Mouse (Mus musculus) cerebellum, adult 18-20 months (tissue): ENCODE results near the gene Cdc42bpa.
A peak's percentile ranks its signal among the peaks of the same experiment; 100 is the strongest.

Experiments used
- DNase-seq, 2 experiments: peaks; one replicate each; pipeline ENCODE4 v3.0.0; 2021

Gene Cdc42bpa

DNA sequence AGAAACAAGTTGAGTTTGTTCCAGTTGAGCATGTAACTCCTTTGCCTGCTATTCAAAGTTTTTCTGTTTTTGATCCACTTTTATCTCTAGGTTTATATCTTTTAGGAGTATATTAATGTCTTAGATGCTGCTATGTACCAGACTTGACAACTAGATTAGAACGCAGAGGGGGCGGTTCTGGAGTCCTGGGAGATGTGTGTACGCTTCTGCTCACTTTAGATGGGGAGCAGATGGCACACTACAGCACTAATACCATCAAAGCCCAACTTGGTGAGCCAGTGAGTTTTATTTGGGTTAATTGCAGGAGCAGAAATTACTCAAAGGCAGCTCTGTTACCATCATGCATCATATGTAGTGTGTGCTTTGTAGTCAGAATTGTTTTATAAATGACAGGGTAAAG, 77.2 kb downstream of the Cdc42bpa start:
- DNase-seq: no peak

DNA sequence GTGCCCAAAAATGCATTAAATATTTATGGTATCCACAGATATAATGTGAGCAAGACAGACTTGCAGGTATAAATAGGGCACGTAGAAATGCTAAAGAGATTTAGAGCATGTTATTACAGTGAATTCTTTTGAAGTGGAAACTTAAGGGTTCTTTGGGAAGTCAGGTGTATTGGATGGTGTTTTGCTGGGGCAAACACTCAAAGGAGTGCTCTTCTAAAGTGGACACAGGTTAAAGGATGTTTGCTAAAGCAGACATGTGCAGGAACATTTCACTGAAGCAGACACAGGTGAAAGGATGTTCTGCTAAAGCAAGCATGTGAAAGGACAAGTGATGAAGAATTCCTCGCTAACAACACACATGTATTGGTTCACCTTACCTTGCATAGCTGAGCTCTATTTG, 83.9 kb downstream of the Cdc42bpa start:
- no peak for DNase-seq

DNA sequence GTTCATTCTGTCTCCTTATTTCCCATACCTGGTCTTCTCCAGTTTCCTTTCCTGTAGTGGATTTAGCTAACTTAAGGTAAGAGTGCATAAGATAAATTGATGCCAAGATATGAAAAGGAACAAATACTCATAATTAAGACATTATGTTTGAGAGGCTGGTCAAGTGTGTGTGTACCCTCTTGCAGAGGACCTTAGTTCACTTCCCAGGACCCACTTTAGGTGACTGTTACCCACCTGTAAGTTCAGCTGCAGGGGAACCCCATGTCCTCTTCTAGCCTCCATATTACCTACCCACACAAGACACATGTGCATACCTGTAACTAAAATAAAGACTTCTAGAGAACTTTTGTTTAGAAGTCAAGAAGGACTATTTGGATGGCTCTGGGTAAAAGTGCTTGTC, 84.9 kb downstream of the Cdc42bpa start:
- DNase-seq: no peak

DNA sequence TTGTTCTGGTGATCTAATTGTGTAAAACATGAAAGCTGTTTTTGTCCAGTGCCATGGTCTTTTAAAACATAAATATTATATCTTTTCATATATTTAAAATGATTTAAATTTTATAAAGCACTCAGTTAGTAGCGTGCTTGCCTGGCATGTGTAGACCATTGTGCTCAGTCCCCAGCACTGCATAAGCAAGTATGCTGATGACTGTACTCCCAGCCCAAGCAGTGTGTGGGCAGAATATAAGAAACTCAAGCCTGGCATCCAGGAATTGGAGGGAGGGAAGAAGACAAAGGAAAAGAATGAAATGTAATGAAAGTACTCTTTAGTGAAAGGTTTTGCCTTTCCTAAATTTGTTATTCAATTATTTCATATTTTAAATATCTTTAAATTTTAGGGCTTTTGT, 128.9 kb downstream of the Cdc42bpa start:
- no peak for DNase-seq

DNA sequence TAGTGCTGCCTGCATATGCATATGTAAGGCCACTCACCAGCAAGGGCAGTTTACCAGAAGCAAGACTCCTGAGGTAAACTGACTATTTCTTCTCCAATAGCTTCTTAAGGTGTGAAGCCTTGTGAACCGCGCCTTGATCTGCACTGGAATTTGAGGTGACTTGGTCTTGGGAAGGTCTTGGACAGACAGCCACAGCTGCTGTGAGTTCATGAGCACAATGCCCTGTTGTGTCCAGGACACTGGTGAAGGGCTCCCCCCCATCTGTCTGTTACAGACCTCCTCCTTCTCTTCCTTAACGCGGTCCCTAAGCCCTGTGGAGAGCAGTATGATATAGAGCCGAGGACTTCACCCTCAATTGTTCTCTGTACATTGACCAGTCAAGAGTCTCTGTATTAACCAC, 138.2 kb downstream of the Cdc42bpa start:
- no peak for DNase-seq

DNA sequence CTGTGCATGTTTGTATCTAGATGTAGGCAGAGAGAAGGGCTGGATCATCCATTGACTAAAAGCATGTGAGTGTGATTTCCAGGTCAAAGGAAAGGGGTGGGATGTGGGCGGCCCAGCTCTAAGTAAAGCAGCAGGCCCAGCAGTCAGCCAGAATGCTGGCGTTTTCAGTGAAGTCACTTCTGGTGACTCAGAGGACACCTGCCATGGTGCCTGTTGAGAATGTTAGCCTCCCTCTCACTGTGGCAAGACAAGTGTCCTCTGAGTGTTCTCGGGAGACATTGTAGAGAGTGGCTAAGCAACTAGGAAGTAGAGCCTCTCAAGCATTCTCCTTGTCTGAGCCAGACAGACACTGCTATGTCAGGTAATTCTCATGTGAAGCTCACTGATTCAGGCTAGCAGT, 144.3 kb downstream of the Cdc42bpa start:
- peak in 1 of 2 experiments; percentile 9 for DNase-seq

DNA sequence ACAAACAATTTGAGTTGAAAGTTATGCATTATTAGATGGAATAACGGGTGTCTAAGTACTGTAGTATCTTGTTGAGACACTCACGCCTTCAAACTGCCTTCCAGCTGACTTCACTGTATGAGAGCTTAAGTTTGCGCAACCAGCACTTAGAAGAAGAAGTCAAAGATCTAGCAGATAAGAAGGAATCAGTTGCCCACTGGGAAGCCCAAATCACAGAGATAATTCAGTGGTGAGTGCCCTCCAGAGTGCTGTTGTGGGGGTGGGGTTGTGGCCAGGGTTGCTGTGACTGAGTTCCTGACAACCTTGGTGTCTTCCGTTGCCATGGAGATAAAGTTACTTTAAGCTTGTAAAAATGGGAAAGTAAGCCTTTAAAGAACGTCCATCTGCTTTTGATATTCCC, 148.8 kb downstream of the Cdc42bpa start:
- no peak for DNase-seq

DNA sequence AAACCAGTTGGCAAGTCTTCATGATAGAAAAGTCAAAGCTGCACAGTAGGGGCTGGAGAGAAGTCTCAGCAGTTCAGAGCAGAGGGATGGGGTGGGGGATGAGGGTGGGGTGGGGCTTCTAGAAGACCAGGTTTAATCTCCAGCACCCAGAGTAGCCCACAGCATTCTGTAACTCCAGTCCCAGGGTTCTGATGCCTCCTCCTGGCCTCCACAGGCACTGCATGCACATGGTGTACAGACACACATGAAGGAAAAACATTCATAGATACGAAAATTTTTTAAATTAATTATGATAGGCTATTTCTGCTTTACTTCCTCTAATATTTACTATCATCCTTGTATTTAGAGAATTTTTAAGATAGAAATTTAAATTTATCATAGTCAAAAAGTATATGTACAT, 156.3 kb downstream of the Cdc42bpa start:
- DNase-seq: no peak

DNA sequence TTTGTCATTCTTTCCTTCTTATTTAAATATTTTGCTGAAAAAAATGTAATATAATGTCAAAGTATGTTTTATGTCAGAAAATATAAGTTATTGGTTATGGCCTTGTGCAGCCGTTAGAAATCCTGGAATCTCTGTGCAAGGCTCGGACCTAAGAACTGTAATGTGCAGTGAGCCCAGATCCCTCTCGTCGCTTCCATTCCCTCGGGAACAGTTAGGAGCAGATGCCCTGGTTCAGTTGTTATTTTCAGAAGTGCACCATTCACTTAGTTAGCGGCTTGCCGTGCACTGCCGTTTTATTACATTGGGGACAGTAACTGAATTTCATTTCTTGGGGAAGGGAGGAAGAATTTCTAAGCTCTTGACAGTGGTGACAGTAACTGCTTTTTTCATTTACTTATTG, 158.0 kb downstream of the Cdc42bpa start:
- DNase-seq: no peak

DNA sequence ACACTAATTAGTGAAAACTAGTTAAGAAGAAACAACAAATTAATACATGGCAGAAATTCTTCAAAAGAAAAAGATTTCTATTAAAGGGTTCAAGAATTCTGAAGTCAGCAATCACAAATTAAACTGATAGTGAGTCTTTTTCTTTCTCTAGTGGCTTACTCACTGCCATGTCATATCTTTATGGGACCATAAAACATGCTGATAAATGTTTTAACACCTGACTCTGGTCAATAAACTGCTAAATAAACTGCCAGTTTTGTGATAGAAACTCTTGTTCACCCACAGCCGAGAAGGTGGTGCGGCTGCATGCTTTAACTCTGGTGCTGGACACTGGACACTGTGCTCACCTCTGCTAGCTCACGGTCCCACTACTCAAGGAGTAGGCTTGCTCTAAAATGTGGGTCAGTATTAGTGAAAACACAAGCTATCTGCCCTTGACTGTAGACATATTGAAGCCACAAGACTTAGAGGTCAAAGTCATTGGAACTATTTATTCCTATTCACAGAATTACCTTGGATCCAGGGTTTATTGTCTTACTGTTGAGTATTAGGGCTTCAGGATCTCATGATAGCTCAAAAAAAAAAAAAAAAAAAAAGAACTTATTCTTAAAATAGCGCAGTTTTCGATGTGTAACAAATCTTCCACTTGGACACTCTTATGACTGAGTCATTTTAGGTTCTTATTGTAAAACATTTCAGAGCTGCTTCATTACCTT, 168.0 kb downstream of the Cdc42bpa start:
- DNase-seq: no peak

DNA sequence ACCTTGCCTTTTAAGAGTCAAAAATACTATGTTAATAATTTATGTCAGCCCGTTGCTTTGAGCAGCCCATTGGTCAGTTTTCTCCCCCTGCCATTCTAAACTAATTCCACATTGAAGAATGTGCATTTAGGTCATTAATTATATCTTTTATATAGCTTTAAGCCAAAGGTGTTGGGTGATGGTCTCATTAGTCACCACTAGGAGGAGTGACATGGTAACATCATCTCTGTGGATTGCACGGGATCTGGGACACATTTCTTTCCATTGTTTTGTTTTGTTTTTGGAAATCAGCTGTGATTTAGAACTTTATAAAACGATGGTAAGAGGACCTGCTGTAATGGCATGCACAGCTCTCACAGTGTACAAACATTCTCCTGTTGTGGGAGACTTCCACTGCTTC, 171.1 kb downstream of the Cdc42bpa start:
- no peak for DNase-seq

DNA sequence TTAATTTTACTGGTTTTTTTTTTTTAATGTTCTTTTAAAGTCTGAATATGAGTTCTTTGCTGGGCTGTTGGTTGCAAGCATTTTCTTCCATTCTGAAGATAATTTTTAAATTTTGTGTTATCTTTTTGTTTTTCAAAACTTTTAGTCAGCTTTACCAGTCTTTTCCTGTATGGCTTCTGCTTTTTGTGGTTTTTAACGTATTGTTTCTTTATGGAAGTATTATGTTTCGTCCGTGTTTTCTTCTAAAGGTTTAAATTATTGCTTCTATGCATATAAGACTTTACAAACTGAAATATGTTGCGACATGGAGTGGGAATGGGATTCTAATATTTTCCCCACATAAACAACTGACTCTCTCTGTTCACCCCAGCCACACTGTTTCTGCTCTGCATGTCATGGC, 171.9 kb downstream of the Cdc42bpa start:
- no peak for DNase-seq

DNA sequence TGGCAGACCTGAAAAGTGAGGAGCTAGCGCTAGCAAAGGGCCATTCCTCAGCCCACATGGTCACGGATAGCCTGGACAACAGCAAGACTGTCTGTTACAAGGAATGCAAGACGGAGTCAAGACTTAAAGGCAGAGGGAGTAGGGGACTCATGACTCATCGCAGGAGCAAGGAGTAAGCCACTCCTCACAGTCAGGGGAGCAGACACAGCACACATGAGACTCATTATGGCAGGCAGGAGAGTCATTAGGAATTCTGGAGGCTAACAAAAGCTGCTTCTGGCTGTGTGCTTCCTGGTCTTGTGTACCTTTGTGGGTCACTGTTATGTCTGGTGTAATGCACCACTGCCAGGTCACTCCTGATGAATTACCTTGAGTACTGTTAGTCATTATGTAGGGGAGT, 178.9 kb downstream of the Cdc42bpa start:
- no peak for DNase-seq

DNA sequence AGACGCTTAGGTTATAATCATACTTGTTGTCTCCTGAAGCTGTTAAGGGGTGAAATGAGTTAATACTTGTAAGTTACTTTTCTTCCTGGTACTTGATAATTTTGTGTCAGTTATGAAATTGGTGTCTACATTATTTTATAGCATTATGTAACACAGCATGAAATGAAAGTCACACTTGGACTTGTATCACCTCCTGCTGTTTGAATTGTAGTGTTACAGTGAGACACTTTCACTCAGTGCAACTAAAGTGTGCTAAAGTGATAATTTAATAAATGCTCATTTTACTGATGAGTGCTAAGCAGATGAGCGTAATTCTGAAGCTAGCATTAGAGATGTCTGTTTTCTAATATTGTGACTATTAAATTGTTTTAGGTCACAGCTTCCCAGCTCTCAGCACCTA, 180.7 kb downstream of the Cdc42bpa start:
- no peak for DNase-seq

DNA sequence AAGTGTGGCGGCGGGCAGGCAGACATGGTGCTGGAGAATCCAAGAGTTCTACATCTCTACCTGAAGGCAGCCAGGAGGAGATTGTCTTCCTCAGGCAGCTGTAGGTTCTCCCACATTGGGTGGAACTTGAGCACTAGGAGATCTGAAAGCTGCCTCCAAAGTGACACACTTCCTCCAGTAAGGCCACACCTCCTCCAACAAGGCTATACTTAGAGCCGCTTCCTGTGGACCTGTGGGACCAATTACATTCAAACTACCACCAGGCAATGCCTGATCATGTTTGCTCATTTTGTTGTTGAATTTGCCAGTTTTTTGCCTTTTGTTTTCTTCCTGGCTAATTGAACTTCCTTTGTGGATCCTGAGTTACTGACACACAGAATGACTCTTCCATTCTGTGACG, 187.8 kb downstream of the Cdc42bpa start:
- DNase-seq: no peak

DNA sequence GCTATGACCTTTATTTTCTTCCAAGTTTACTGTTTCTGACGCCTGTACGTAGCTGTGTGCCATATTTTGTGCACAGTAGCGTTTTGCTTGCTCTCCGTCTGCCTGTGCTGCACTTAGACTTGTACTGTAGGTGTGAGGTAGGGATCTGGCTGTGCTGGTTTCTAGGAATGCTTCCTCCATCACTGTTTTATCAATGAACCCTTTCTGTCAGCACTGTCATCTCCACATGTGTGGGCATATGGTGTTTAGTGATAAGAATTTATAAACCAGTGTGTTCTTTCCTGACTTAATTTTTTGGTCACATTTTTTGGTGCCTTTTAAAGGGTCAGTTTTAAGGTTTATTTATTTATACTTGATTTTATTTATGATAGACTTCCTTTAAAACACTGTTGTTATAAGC, 188.3 kb downstream of the Cdc42bpa start:
- DNase-seq: no peak

DNA sequence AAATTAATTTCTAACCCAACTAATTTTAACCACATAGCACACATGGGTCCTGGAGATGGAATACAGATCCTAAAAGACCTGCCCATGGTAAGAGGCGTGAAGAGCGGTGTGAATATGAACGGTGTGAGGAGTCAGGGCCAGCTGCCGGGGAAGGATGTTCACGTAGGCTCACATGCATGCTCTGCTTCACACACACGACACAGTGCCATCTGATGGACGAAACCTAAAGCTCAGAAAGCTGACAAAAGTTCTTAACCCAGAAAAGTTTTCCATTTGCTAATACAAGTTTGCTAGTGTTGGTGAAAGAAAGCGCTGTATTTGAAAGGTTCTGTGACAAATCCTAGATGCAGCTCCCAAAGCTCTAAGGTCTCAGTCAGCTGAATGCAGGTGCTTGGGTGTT, 190.9 kb downstream of the Cdc42bpa start:
- DNase-seq: no peak

DNA sequence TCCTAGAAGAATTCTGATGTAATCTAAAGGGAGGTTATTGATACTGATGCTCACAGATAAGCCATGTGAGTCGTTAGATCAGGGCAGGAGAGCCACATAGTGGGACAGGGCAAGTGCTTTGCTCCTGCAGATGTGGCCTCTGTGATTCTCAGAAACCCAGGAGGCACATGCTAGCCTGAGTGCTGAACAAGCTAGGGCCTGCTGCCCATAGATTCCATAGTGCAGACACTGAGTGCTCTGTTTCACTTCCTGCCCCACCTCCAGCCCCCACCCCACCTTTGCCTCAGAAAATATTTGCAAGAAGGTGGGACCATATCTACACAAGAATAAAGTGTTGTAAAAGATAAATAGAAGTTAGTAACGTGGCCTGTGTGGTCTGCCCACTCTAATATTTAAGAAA, 198.4 kb downstream of the Cdc42bpa start:
- no peak for DNase-seq

DNA sequence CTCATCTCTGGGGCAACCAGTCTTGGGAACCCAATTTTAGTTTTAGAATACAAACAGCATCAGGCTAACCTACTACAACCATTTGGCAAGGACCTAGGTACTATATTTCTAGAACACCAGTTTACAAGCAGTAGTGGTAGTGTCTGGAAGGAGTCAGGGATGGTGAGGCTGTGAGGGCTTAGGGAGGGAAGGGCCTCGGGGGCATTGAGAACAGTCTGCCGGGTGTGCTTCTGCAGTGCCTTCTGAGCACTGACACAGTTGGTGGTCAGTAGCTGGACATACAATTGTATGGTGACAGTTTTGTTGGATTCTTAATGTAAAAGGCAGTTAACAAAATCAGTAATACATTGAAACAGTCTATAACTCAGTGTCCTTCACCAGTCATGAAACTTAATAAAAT, 200.3 kb downstream of the Cdc42bpa start:
- DNase-seq: no peak

DNA sequence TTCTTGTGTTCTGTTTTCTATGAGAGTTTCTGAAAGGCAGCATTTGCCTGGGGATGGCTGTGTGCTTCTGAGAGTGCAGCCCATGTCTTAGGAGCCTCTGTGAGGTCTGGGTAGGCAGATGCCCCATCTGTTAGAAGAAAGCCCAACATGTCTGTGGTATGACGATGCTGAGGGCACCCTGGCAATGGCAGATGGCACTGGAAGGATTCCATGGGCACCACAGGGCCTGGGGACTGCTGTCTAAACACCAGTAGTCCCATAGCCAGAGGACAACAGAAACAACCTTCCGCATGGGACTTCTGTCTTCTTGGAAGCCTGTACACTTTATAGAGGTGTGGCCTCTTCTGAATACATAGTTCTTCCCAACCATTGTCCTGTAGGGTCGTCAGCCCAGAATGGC, 200.9 kb downstream of the Cdc42bpa start:
- DNase-seq: peak; percentile 48 to 60

DNA sequence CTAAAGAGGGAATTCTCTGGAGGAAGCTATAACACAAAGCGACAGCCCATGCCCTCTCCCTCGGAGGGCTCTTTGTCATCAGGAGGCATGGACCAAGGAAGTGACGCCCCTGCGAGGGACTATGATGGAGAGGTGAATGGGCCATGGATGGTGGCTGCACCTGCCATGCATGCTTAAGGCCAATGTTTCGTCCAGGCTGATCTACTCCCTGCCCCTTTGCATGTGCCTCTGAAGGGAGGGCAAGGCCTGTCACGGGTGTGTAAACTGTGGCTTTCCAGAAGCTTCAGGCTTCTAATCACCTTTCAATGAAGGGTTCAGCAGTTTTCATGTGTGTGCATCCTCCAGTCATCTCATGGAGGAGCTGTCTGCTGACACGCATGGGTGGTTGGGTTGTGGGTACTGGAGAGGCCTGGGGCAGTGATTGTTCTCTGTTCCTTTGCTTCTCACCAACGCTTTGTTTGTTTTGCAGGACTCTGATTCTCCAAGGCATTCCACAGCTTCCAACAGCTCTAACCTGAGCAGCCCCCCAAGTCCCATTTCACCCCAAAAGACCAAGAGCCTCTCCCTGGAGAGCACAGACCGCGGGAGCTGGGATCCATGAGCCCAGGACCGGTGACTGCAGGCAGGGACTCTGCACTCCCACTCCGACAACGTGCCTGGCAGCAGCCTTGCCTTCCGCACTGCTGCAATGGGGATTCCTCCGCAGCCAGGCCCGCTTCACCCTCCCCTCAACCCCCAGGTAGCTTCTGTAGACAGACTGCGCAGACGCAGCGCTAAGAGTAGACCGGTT, 201.5 kb downstream of the Cdc42bpa start:
- no peak for DNase-seq

DNA sequence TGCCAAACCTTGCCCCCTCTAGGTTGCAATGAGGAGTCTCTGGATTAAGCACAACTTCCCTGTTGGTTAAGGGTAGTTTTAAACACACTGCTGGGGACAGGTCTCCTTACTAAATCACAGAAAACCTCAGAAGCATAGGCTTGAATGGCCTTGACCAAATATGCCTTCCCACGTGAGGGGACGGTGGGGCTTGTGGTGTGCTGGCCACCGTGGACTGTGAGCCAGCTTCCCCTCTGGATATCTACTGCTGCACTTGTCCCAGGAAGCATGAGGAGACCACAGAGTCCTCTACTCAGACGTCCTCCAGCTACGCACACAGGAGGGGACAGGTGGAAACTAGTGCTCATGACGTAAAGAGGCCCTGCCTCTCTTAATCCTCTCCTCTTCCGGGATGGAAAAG, 202.7 kb downstream of the Cdc42bpa start:
- DNase-seq: no peak

DNA sequence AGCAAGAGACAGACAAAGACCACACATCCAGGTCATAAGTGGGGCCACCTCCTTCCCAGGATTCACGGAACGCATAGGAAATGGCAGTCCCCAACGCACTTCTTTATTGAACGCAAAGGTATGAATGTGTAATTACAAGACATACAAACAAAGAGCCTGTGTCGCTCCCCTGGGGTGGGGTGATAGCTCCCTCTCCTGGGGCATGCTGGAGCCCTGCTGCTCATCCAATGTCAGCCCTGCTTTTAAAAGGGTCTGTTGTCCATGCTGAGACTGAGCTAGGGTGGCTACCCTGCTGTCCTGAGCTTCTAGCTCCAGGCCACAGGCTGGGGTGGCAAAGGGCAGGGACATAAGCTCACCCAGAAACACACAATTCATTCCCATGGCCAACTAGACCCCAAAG, 206.3 kb downstream of the Cdc42bpa start:
- DNase-seq: no peak

DNA sequence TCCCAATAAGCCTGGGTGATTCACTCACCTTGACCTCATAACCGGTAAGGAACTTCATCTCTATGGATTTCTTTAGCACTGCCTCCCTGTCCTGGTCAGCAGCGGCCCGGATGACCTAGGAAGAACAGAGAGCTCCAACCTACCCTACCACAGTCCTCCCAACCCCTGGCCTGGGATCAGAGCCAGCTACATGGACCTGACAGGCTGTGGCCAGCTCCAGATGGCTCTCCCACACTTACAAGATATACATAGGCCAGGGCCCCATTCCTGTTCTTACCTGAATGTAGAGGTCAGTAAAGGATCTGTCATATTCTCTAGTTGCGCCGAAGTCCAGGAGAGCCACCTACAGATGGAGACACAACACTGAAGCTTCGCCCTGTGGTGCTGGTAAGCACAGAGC, 208.0 kb downstream of the Cdc42bpa start:
- DNase-seq: peak; percentile 59 to 66

DNA sequence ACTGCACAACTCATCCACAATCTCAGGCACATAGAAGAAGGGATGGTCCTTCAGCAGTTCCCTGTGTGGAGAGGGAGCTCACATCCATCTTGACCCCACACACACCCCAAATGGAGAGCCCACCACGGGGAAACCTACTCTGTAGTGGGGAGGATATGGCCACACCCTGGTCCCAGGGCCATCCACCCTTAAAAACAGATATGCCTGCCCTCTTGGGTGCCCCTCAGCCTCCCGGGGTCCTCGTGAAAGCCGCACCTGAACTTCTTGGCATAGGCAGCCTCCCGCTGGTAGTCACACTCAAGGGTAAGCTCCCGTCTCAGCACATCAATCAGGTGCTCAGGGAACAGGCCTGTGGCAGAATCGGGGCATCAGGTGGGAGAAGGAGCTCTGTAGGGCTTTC, 208.9 kb downstream of the Cdc42bpa start:
- DNase-seq: no peak
